Mouse (Mus musculus) cortical plate, adult 2 months (tissue): Measurements from ENCODE around the gene Medag. TPM values are rescaled to one million over a fixed set of nuclear protein-coding genes. Genes with fewer than 3 reads are reported as not detected.

Experiments
- H3K27ac ChIP-seq: fragments of 200-500 bp; 2 replicates; pipeline ENCODE4 v1.5.1; 2012; ENCODE audit warnings: low read length, control low read depth, inconsistent platforms; ENCODE audit not compliant: insufficient read depth
- H3K4me1 ChIP-seq: fragments of 200-500 bp; 2 replicates; pipeline ENCODE4 v1.6.1; 2011; ENCODE audit warnings: low read length; ENCODE audit not compliant: control insufficient read depth, insufficient read depth
- H3K4me3 ChIP-seq: fragments of 200-500 bp; 2 replicates; pipeline ENCODE4 v1.5.1; 2011; ENCODE audit warnings: mild to moderate bottlenecking, low read length, control low read depth; ENCODE audit not compliant: insufficient read depth
- CTCF ChIP-seq: fragments of 200-500 bp; IDR thresholded peaks from 2 replicates; pipeline ENCODE4 v1.5.1; 2011; ENCODE audit warnings: mild to moderate bottlenecking, control low read depth, low read length; ENCODE audit not compliant: insufficient read depth; ENCODE audit errors: extremely low read depth
- POLR2A ChIP-seq: fragments of 200-500 bp; IDR thresholded peaks from 2 replicates; pipeline ENCODE4 v1.6.1; 2011; ENCODE audit warnings: mild to moderate bottlenecking, low read length, control low read depth; ENCODE audit not compliant: insufficient read depth; ENCODE audit errors: extremely low read depth
- polyA plus RNA-seq: library from polyadenylated mRNA; depleted of rRNA; stranded (reverse); fragments of >200 nt; gene quantifications from 2 replicates; pipeline ENCODE4 v1.2.3, GENCODE M21; 2012; rRNA removed

Gene Medag
- polyA plus RNA-seq, 1 experiment, result 10.5 TPM

GRCm38 (mm10) chr5:149462071-149462470 is 50.5 kb downstream of the Medag start:
- Histone ChIP-seq H3K4me3 (no peak overlapping the region), H3K27ac (no peak overlapping the region), H3K4me1 (no peaks in the 10 kb centered on the region)
- TF ChIP-seq POLR2A, result no peak
- TF ChIP-seq CTCF, result no peak

DNA sequence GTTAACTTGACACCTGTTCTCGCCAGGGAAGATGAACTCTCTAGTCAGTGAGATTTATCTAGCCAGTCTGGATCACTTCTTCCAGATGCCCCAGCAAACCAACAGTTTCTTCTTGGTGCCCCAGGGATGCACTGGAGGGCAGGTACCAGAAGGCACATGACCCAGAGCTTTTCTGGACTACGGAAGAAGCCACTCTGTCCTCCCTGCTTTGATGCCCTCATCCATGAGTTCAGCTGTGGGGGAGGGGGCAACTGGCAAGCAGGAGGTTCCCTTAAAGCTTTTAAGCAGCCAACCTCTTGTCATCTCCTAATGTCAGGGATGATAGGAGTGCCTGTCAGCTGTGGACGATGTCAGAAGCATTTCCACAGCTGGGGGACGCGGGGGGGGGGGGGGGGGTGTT is 53.8 kb downstream of the Medag start:
- TF ChIP-seq POLR2A (no peak), CTCF (no peak)
- Histone ChIP-seq H3K27ac (no peak overlapping the region), H3K4me1 (no peaks in the 10 kb centered on the region), H3K4me3 (no peak overlapping the region)

DNA sequence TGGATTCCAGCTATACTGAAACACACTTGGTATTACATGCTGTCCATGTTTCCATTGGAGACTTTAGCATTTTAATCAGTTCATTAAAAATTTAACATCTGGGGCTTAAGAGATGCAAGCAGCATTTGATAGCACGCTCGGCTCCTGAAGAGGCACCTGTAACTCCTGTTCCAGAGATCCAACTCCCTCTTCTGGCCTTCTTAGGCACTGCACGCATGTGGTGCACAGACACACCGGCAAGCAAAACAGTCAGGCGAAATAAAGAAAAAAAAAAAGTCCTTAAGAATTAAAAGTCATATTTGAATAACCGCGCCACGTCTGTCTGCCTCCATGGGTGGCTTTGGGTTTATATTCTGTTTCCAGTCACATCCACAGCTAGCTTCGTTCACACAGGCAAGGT is 62.6 kb downstream of the Medag start:
- Histone ChIP-seq H3K27ac (no peak overlapping the region), H3K4me3 (no peak overlapping the region), H3K4me1 (no peaks in the 10 kb centered on the region)
- TF ChIP-seq CTCF, result no peak
- TF ChIP-seq POLR2A, result no peak

- H3K27ac ChIP-seq, result no peak overlapping the region
- no peak for TF ChIP-seq POLR2A
These were observed 63.3 kb downstream of the Medag start for GRCm38 (mm10) chr5:149474701-149475468.

More at GRCm38 (mm10) chr5:149474701-149475468, 63.3 kb downstream of the Medag start:
- Histone ChIP-seq H3K4me3 (no peak overlapping the region), H3K4me1 (no peaks in the 10 kb centered on the region)

Other genes starting within 250 kb of the Medag start
- gene Uspl1, start 227.4 kb upstream of the Medag start, polyA plus RNA-seq, result 25.6 and 25.9 TPM in 2 replicates
- 173 and 188 TPM in 2 replicates for gene Hmgb1, start 227.3 kb upstream of the Medag start, polyA plus RNA-seq
- gene Alox5ap, start 147.0 kb upstream of the Medag start, polyA plus RNA-seq, result 16.0 and 18.0 TPM in 2 replicates
- 0.29 and 1.3 TPM in 2 replicates for gene Tex26, start 27.9 kb downstream of the Medag start, polyA plus RNA-seq
- 0.93 and 1.3 TPM in 2 replicates for gene Wdr95, start 116.9 kb downstream of the Medag start, polyA plus RNA-seq
- 209 and 217 TPM in 2 replicates for gene Hsph1, start 224.6 kb downstream of the Medag start, polyA plus RNA-seq